Mouse (Mus musculus) lung, embryonic 14.5 days (tissue): ENCODE measurements around the gene Gnmt. TPM values are rescaled to one million over a fixed set of nuclear protein-coding genes. Genes with fewer than 3 reads are reported as not detected.

Experiments used
- ATAC-seq: fragments of 200-750 bp; cut with Nextera tagmentation; 2 replicates; pipeline ENCODE4 v1.8.0; 2017; ENCODE audit warnings: mild to moderate bottlenecking, moderate TSS enrichment, moderate library complexity; ENCODE audit not compliant: insufficient read depth
- DNase-seq: peaks from one replicate; pipeline ENCODE4 v3.0.0-alpha.2; 2015
- H3K27ac ChIP-seq: fragments of 300-500 bp; sonication (generic); 2 replicates; pipeline ENCODE4 v1.5.1; 2014; ENCODE audit warnings: low read depth, mild to moderate bottlenecking, moderate library complexity
- H3K27me3 ChIP-seq: fragments of 300-500 bp; sonication (generic); 2 replicates; pipeline ENCODE4 v1.6.1; 2014; ENCODE audit warnings: low read length, control low read depth; ENCODE audit not compliant: insufficient read depth
- H3K36me3 ChIP-seq: fragments of 300-500 bp; sonication (generic); 2 replicates; pipeline ENCODE4 v1.6.1; 2014; ENCODE audit warnings: control low read depth; ENCODE audit not compliant: insufficient read depth
- H3K4me1 ChIP-seq: fragments of 300-500 bp; sonication (generic); 2 replicates; pipeline ENCODE4 v1.6.1; 2014; ENCODE audit warnings: antibody characterized with exemption, control low read depth; ENCODE audit not compliant: insufficient read depth
- H3K4me2 ChIP-seq: fragments of 300-500 bp; sonication (generic); 2 replicates; pipeline ENCODE4 v1.6.1; 2014; ENCODE audit warnings: mild to moderate bottlenecking
- H3K4me3 ChIP-seq: fragments of 300-500 bp; sonication (generic); 2 replicates; pipeline ENCODE4 v1.5.1; 2014; ENCODE audit warnings: low read depth, low read length
- H3K9ac ChIP-seq: fragments of 300-500 bp; sonication (generic); 2 replicates; pipeline ENCODE4 v1.6.1; 2014
- H3K9me3 ChIP-seq: fragments of 300-500 bp; sonication (generic); 2 replicates; pipeline ENCODE4 v1.6.1; 2016; ENCODE audit warnings: low read depth, low read length, control low read depth
- CTCF ChIP-seq: IDR thresholded peaks from 2 replicates; pipeline ENCODE4 v1.5.1; 2016; ENCODE audit warnings: antibody characterized with exemption, low read depth
- WGBS: fragments of 180-500 bp; shearing (Covaris S2); extraction: QIAGEN DNeasy Blood & Tissue Kit; methylation state at CpG from one replicate; pipeline ENCODE4 v1.1.7; 2014; 5-methylcytosine and 5-hydroxymethylcytosine counted together
- polyA plus RNA-seq: library from polyadenylated mRNA; unstranded; fragments of >200 nt; fragmentation: Nextera tagmentation; extraction: Ambion mirVana; gene quantifications from 2 replicates; pipeline ENCODE4 v1.2.1, GENCODE M21; 2014

The Gnmt gene
- 0.77 and 1.5 TPM in 2 replicates for polyA plus RNA-seq

GRCm38 (mm10) chr17:46728904-46729318, at the start of gene Gnmt:
Gene Gnmt (minus strand): TSS chr17:46729168.
- H3K4me3 ChIP-seq, result peak within 1 kb of the TSS; percentile 25
- peak; percentile 45 for DNase-seq

GRCm38 (mm10) chr17:46776087-46776486, 47.1 kb upstream of the Gnmt start:
- H3K9me3 ChIP-seq, result no peaks in the 10 kb centered on the region
- ATAC-seq (no peak), DNase-seq (peak; percentile 27)
- H3K27ac ChIP-seq, result peak overlapping the region; percentile 52
- H3K9ac ChIP-seq, result no peak overlapping the region
- H3K36me3 ChIP-seq, result peaks cover 69% of the 10 kb centered on the region
- no peaks in the 10 kb centered on the region for H3K27me3 ChIP-seq
- H3K4me3 ChIP-seq, result no peak overlapping the region
- no peak for TF ChIP-seq CTCF
- WGBS, result 53% methylated on average over 3 of the region's 3 CpGs
- H3K4me2 ChIP-seq, result no peak overlapping the region
- H3K4me1 ChIP-seq, result peaks cover 5% of the 10 kb centered on the region; the same call in 1 of the 2 replicates

More at GRCm38 (mm10) chr17:46728904-46729318, at the start of gene Gnmt:
- Histone ChIP-seq H3K27ac (no peak within 1 kb of the TSS), H3K27me3 (peaks cover 9% of the 10 kb centered on the region; the same call in 1 of the 2 replicates), H3K4me1 (no peaks in the 10 kb centered on the region), H3K9ac (no peak within 1 kb of the TSS), H3K9me3 (no peaks in the 10 kb centered on the region), H3K4me2 (peak within 1 kb of the TSS; percentile 57), H3K36me3 (peaks cover 14% of the 10 kb centered on the region; the same call in 1 of the 2 replicates)
- WGBS, result 16% methylated on average over 24 of the region's 24 CpGs
- TF ChIP-seq CTCF, result no peak
- ATAC-seq, result peak; percentile 48; the same call in 1 of the 2 replicates

GRCm38 (mm10) chr17:46775070-46775469, 46.1 kb upstream of the Gnmt start:
- H3K36me3 ChIP-seq, result peaks cover 62% of the 10 kb centered on the region
- H3K4me3 ChIP-seq, result no peak overlapping the region
- H3K27ac ChIP-seq, result peak overlapping the region; percentile 52; the same call in 1 of the 2 replicates
- DNase-seq (no peak), ATAC-seq (no peak)
- peaks cover 5% of the 10 kb centered on the region; the same call in 1 of the 2 replicates for H3K4me1 ChIP-seq
- H3K9ac ChIP-seq, result no peak overlapping the region
- no peak for TF ChIP-seq CTCF
- 90% methylated on average over 9 of the region's 9 CpGs for WGBS
- H3K9me3 ChIP-seq, result no peaks in the 10 kb centered on the region
- H3K4me2 ChIP-seq, result no peak overlapping the region
- no peaks in the 10 kb centered on the region for H3K27me3 ChIP-seq

GRCm38 (mm10) chr17:46774131-46774472, 45.1 kb upstream of the Gnmt start:
- WGBS, result 30% methylated on average over 2 of the region's 2 CpGs
- Histone ChIP-seq H3K4me2 (peak overlapping the region; percentile 75), H3K36me3 (peaks cover 52% of the 10 kb centered on the region), H3K27ac (no peak overlapping the region), H3K27me3 (no peaks in the 10 kb centered on the region), H3K4me3 (0 out of 2 replicates have a peak overlapping the region, but pooled peaks have one; percentile 91), H3K4me1 (peaks cover 5% of the 10 kb centered on the region; the same call in 1 of the 2 replicates), H3K9ac (no peak overlapping the region), H3K9me3 (no peaks in the 10 kb centered on the region)
- ATAC-seq (no peak), DNase-seq (no peak)
- no peak for TF ChIP-seq CTCF

- H3K27ac ChIP-seq, result peak overlapping the region; percentile 86
- DNase-seq, result peak; percentile 67
- H3K4me3 ChIP-seq, result peak overlapping the region; percentile 91
- ATAC-seq, result no peak; the same call in 1 of the 2 replicates
- peaks cover 46% of the 10 kb centered on the region for H3K36me3 ChIP-seq
- H3K4me1 ChIP-seq, result peaks cover 5% of the 10 kb centered on the region; the same call in 1 of the 2 replicates
- H3K9me3 ChIP-seq, result no peaks in the 10 kb centered on the region
- TF ChIP-seq CTCF, result peak; percentile 41
- no peaks in the 10 kb centered on the region for H3K27me3 ChIP-seq
- H3K9ac ChIP-seq, result peak overlapping the region; percentile 79
- H3K4me2 ChIP-seq, result peak overlapping the region; percentile 75
- 6% methylated on average over 19 of the region's 20 CpGs for WGBS
Observed at GRCm38 (mm10) chr17:46773278-46774130, 44.5 kb upstream of the Gnmt start.

- Histone ChIP-seq H3K27me3 (no peaks in the 10 kb centered on the region), H3K9ac (peak within 1 kb of the TSS; percentile 79), H3K36me3 (peaks cover 37% of the 10 kb centered on the region), H3K4me1 (peaks cover 5% of the 10 kb centered on the region; the same call in 1 of the 2 replicates), H3K27ac (peak within 1 kb of the TSS; percentile 86), H3K4me3 (peak within 1 kb of the TSS; percentile 91), H3K4me2 (peak within 1 kb of the TSS; percentile 75), H3K9me3 (no peaks in the 10 kb centered on the region)
- no peak for TF ChIP-seq CTCF
- under 1% methylated on average over 50 of the region's 50 CpGs for WGBS
- ATAC-seq (peak; percentile 91), DNase-seq (peak; percentile 94)
Observed at GRCm38 (mm10) chr17:46772404-46773277, 43.7 kb upstream of the Gnmt start, which contains the start of gene 2310039H08Rik. Gene 2310039H08Rik (plus strand): TSS chr17:46772635.
